Mouse (Mus musculus): ENCODE measurements at regions not wholly inside any gene's neighbourhood (a gene's known extent, or its start where the extent isn't known, plus 50 kb on each side); places are given as distances from the start of the nearest gene placed in this dataset.

DNA sequence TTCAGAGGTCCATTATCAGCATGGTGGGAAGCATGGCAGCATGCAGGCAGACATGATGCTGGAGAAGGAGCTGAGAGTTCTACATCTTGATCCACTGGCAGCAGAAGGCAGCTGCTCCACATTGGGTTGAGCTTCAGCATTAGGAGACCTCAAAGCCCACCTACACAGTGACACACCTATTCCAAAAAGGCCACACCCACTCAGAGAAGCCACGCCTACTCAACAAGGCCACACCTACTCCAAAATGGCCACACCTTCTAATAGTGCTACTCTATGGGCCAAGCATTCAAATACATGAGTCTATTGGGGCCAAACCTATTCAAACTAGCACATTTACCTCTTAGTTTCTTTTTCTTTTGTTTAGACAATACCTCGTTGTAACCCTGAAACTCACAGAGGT, 50.4 kb upstream of the Sox13 start:
- DNase-seq (ENCODE audit: low read depth, low spot score): no peak

All from A20 (cell line).